19 mouse cellular contexts compared by ENCODE assay signal in genomic region chr15:94249766-94250165, GRCm38 (mm10).
DNase-seq lines count a peak whose midpoint lies in the region; ATAC-seq and TF ChIP-seq lines count a peak whose summit lies in the region.
"Had no signal": no experiment of that assay in that cellular context is flagged by ENCODE, and none has a peak within 500 bp of the region (broad histone marks: within the 10 kb centered on the region; RNA-seq: fewer than 3 reads in every experiment).

No protein-coding gene starts in this region.

- no peak for DNase-seq in kidney, adult 18-20 months
- DNase-seq in lung, postnatal 0 days (ENCODE audit: low spot score) = peak; percentile 67
- DNase-seq in lung, adult 18-20 months = no peak
- no peak for DNase-seq in spleen, postnatal 14 days (ENCODE audit: low spot score in 2 of 2)
- no peak for DNase-seq in ovary, postnatal 10 days (ENCODE audit: low spot score)
- DNase-seq: adrenal gland, postnatal 10 days; B cell, adult 2 months; cerebellum, postnatal 10 days; kidney, postnatal 25 days; retina, postnatal 1 day; thymus, adult 18-20 months had no signal

- no peaks in the 10 kb centered on the region for H3K36me3 ChIP-seq in kidney, embryonic 16.5 days (ENCODE audit: insufficient read depth, low read length)
- H3K36me3 ChIP-seq in lung, postnatal 0 days (ENCODE audit: insufficient read depth, low read length) = no peaks in the 10 kb centered on the region
- H3K36me3 ChIP-seq in heart, embryonic 13.5 days = no peaks in the 10 kb centered on the region
- no peaks in the 10 kb centered on the region for H3K36me3 ChIP-seq in stomach, embryonic 14.5 days (ENCODE audit: control insufficient read depth, insufficient read depth, low read length)
- H3K36me3 ChIP-seq: embryonic facial prominence, embryonic 10.5 days; limb, embryonic 12.5 days; neural tube, embryonic 13.5 days had no signal

- H3K4me1 ChIP-seq in kidney, embryonic 16.5 days (ENCODE audit: insufficient read depth, low read length) = peaks cover 4% of the 10 kb centered on the region; the same call in 1 of the 2 replicates
- 0 out of 2 replicates have a peak, but pooled peaks cover 4% of the 10 kb centered on the region for H3K4me1 ChIP-seq in lung, postnatal 0 days (ENCODE audit: insufficient read depth, low read depth, low read length)
- H3K4me1 ChIP-seq in heart, embryonic 13.5 days = peaks cover 53% of the 10 kb centered on the region
- peaks cover 4% of the 10 kb centered on the region; the same call in 1 of the 2 replicates for H3K4me1 ChIP-seq in stomach, embryonic 14.5 days (ENCODE audit: control insufficient read depth, insufficient read depth, low read length)

- peak overlapping the region; percentile 70 for H3K27ac ChIP-seq in kidney, embryonic 16.5 days (ENCODE audit: low read length)
- H3K27ac ChIP-seq in lung, postnatal 0 days (ENCODE audit: low read length) = no peak overlapping the region
- H3K27ac ChIP-seq in heart, embryonic 13.5 days (replicated peaks) = peak overlapping the region; percentile 77
- H3K27ac ChIP-seq in stomach, embryonic 14.5 days (ENCODE audit: low read length) = peak overlapping the region; percentile 62; the same call in 1 of the 2 replicates
- H3K27ac ChIP-seq: embryonic facial prominence, embryonic 10.5 days; hindbrain, embryonic 14.5 days; limb, embryonic 12.5 days; macrophage; neural tube, embryonic 13.5 days had no signal

- no peak overlapping the region for H3K4me2 ChIP-seq in kidney, embryonic 16.5 days (replicated peaks; ENCODE audit: low read depth, low read length)
- H3K4me2 ChIP-seq in lung, postnatal 0 days (replicated peaks; ENCODE audit: low read depth, low read length) = 0 out of 2 replicates have a peak overlapping the region, but pooled peaks have one; percentile 9
- H3K4me2 ChIP-seq in heart, embryonic 13.5 days = peak overlapping the region; percentile 57
- H3K4me2 ChIP-seq in stomach, embryonic 14.5 days (replicated peaks; ENCODE audit: low read depth, low read length) = no peak overlapping the region
- H3K4me2 ChIP-seq: hindbrain, embryonic 14.5 days; limb, embryonic 12.5 days; neural tube, embryonic 13.5 days had no signal

- TF ChIP-seq CTCF in lung, postnatal 0 days (IDR thresholded peaks at IDR 0.05) = no peak

- TF ChIP-seq EP300 in lung, postnatal 0 days (IDR thresholded peaks at IDR 0.05) = no peak

- no peaks in the 10 kb centered on the region for H3K9me3 ChIP-seq in kidney, embryonic 16.5 days (ENCODE audit: low read length)
- no peaks in the 10 kb centered on the region for H3K9me3 ChIP-seq in lung, postnatal 0 days (ENCODE audit: low read length)
- no peaks in the 10 kb centered on the region for H3K9me3 ChIP-seq in heart, embryonic 13.5 days
- H3K9me3 ChIP-seq in stomach, embryonic 14.5 days (ENCODE audit: control insufficient read depth, low read depth, low read length) = no peaks in the 10 kb centered on the region
- H3K9me3 ChIP-seq: embryonic facial prominence, embryonic 10.5 days; limb, embryonic 12.5 days; neural tube, embryonic 13.5 days had no signal

- no peak overlapping the region for H3K4me3 ChIP-seq in kidney, embryonic 16.5 days (ENCODE audit: low read length)
- no peak overlapping the region for H3K4me3 ChIP-seq in lung, postnatal 0 days (ENCODE audit: low read depth, low read length)
- H3K4me3 ChIP-seq in heart, embryonic 13.5 days = peak overlapping the region; percentile 21; the same call in 1 of the 2 replicates
- no peak overlapping the region for H3K4me3 ChIP-seq in stomach, embryonic 14.5 days (ENCODE audit: low read depth, low read length)
- H3K4me3 ChIP-seq: embryonic facial prominence, embryonic 10.5 days; limb, embryonic 12.5 days; neural tube, embryonic 13.5 days had no signal

- peak; percentile 52; the same call in 1 of the 2 replicates for ATAC-seq in kidney, embryonic 16.5 days (ENCODE audit: low FRiP score, low TSS enrichment)
- peak; percentile 62 for ATAC-seq in lung, postnatal 0 days
- peak; percentile 31; the same call in 1 of the 2 replicates for ATAC-seq in heart, embryonic 13.5 days (ENCODE audit: extremely low read depth, insufficient number of reproducible peaks, low FRiP score, low TSS enrichment)
- no peak for ATAC-seq in stomach, embryonic 14.5 days (ENCODE audit: insufficient number of reproducible peaks, insufficient read depth, low FRiP score, low read depth)

- H3K9ac ChIP-seq in kidney, embryonic 16.5 days (replicated peaks; ENCODE audit: low read length) = no peak overlapping the region
- no peak overlapping the region for H3K9ac ChIP-seq in lung, postnatal 0 days (replicated peaks; ENCODE audit: low read depth)
- no peak overlapping the region for H3K9ac ChIP-seq in heart, embryonic 13.5 days
- no peak overlapping the region for H3K9ac ChIP-seq in stomach, embryonic 14.5 days (replicated peaks; ENCODE audit: low read depth, low read length)
- H3K9ac ChIP-seq: hindbrain, embryonic 14.5 days; limb, embryonic 12.5 days; neural tube, embryonic 13.5 days had no signal

- WGBS in kidney, embryonic 16.5 days = 72% methylated on average over 8 of the region's 8 CpGs
- 20% methylated on average over 8 of the region's 8 CpGs for WGBS in lung, postnatal 0 days
- WGBS in heart, embryonic 13.5 days = 13% methylated on average over 8 of the region's 8 CpGs
- 41% methylated on average over 8 of the region's 8 CpGs for WGBS in stomach, embryonic 14.5 days

- H3K27me3 ChIP-seq in kidney, embryonic 16.5 days (ENCODE audit: insufficient read depth, low read length) = no peaks in the 10 kb centered on the region
- H3K27me3 ChIP-seq in lung, postnatal 0 days (replicated peaks; ENCODE audit: insufficient read depth, low read length) = no peaks in the 10 kb centered on the region
- no peaks in the 10 kb centered on the region for H3K27me3 ChIP-seq in heart, embryonic 13.5 days (replicated peaks)
- H3K27me3 ChIP-seq in stomach, embryonic 14.5 days (ENCODE audit: control insufficient read depth, insufficient read depth, low read length) = no peaks in the 10 kb centered on the region
- H3K27me3 ChIP-seq: limb, embryonic 12.5 days; neural tube, embryonic 13.5 days had no signal

Comparison
In these comparisons a context has a peak if more than half of its experiments do, and no peak if none do; other contexts are left out.
1. H3K4me2 ChIP-seq: peak in lung, postnatal 0 days (single experiment) and heart, embryonic 13.5 days (single experiment); none in kidney, embryonic 16.5 days (single experiment) and stomach, embryonic 14.5 days (single experiment).